Mouse (Mus musculus) brain, embryonic 14.5 days (tissue): ENCODE results near the gene Mgat4c.

Source experiments
- CTCF ChIP-seq: fragments of 200-500 bp; IDR thresholded peaks from 2 replicates; pipeline ENCODE4 v1.5.1; 2012; ENCODE audit warnings: inconsistent platforms, mild to moderate bottlenecking, moderate library complexity, borderline replicate concordance; ENCODE audit not compliant: insufficient read depth, insufficient read length; ENCODE audit errors: extremely low read depth
- POLR2A ChIP-seq: fragments of 200-500 bp; IDR thresholded peaks from 2 replicates; pipeline ENCODE4 v1.6.1; 2012; ENCODE audit warnings: mild to moderate bottlenecking, inconsistent platforms, borderline replicate concordance; ENCODE audit not compliant: poor library complexity, insufficient read depth, insufficient read length, severe bottlenecking; ENCODE audit errors: extremely low read depth

DNA sequence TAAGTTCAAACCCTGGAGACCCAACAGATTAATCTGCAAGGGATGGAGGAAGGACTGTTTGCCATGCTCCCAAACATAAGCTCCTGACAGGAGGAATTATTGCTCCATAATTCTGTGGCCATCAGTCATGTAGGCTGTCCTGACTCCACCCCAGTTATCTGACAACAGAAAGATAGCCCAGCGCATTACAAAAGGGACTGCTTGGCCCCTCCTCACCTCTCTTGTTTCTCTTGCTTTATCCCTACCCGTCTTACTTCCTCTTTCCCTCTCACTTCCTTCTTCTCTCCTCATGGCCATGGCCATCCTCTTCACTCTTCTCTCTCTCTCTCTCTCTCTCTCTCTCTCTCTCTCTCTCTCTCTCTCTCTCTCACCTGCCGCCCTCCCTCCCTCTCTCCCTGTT, 80.5 kb downstream of the Mgat4c start:
- TF ChIP-seq POLR2A: no peak
- no peak for TF ChIP-seq CTCF
